Mouse (Mus musculus) left cerebral cortex, adult 8-10 months (tissue): ENCODE measurements around the gene Msln. TPM values are rescaled to one million over a fixed set of nuclear protein-coding genes. Genes with fewer than 3 reads are reported as not detected.

ENCODE experiments used
- DNase-seq, 2 experiments: peaks; one replicate each; pipeline ENCODE4 v3.0.0; 2022; ENCODE audit warnings: low spot score in 2 of 2
- microRNA-seq, 2 experiments: library from miRNA; unstranded; fragments of <30 nt; microRNA quantifications; one replicate each; pipeline ENCODE4 v1.2.0; 2022
- total RNA-seq, 4 experiments: library from RNA; stranded (reverse); gene quantifications; 2 replicates each; pipeline ENCODE4 v1.2.4; 2022

Gene Msln
- total RNA-seq, 4 experiments from 2014 or later = 2.3 to 4.9 (median 2.6) TPM

DNA sequence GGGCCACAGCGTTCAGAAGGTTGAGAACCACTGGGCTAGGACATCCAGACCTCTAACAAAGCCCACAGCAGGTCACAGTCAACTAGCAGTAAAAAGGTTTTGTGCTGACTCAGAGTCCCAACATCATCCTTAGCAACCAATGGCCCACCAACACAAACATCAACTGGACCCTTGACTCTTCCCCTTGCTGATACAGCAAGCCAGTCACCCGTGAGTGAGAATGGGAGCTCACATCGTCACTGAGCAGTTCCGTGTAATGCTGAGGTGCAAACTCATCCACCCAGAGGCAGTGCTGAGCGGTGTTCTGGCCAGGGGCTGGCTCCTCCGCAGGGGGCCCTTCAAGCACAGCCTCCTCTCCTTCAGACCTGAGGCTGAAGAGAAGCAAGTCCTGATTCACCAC, 28.9 kb downstream of the Msln start:
- no peak for DNase-seq

DNA sequence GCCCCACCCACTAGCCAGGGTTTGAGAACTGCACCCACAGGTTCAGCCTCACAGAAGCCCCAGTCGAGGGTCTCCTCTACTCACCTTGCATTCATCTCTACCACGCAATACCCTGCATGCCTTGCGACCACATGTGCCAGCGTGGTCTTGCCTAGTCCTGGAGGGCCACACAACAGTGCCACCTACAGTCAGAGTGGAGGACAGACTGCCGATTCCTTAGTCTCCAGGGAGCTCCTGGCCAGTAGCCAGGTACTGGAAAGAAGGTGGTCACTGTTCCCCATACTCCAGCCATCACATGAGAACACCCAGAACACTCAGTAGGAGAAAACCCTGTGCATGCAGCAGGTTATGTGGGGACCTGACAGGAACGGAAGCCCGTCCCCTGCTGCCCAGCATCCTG, 30.3 kb downstream of the Msln start:
- no peak for DNase-seq

DNA sequence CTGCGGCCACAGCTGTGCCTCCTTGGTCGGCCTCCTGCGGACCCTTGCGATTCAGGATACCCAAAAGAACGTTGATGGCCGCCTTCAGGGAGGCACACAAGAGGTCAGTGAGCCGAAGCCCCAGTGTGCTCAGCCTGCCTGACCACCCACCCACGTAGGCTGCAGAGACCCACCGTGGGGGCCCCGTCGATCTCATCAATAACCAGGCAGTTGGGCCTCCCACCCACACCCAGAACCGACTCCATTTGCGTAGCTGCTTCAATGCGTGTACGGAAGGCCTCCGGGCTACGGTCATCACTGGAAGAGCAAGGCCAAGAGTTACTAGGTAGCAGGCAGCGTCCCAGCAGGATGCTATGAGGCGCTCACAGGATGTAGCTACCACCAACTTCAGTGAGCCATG, 30.7 kb downstream of the Msln start:
- DNase-seq = no peak

DNA sequence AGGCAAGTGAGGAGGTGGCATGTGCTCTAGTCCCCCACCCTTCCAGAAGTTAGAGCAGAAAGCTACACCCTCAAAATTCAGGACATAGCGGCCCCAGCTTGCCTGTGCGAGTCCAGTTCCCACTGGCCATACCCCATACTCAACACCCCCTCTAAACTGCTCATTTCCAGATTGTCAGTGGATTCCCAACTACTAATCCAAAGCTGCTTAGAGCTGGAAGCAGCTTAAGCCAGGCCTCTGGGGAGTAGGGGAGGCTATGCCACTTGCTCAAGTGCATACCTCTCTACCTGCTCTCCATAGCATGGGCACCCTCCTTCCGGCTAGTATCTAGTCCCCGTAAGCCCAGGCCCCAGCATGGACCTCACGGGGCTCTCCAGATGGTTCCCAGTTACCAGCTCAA, 32.7 kb downstream of the Msln start:
- no peak for DNase-seq

- no peak for DNase-seq
These were observed 36.5 kb downstream of the Msln start for GRCm38 (mm10) chr17:25717691-25718090.

- DNase-seq = peak in 1 of 2 experiments; percentile 26
These were observed 37.2 kb downstream of the Msln start, which contains the start of gene Gng13 for GRCm38 (mm10) chr17:25716711-25717637. Gng13 (plus strand) TSS chr17:25717171.

DNA sequence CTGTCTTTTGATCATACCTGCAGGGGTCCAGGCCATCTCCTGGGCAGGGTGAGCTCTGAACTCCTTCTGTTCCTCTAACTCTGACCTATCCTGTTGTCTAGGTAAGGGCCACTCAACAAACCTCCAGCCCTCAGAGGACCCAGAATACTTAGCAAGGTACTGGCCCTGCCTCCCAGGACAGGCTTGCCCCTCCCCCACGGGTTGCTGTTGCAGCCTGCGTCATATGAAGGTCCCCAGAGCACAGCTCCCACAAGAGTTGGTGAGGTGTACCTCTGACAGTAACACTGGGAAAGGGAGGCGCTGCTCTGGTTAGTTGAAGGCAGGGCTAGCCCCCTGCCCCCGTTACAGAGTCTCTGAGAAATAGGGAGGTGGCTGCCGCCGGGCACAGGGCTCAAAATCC, 38.0 kb downstream of the Msln start:
- DNase-seq = no peak

DNA sequence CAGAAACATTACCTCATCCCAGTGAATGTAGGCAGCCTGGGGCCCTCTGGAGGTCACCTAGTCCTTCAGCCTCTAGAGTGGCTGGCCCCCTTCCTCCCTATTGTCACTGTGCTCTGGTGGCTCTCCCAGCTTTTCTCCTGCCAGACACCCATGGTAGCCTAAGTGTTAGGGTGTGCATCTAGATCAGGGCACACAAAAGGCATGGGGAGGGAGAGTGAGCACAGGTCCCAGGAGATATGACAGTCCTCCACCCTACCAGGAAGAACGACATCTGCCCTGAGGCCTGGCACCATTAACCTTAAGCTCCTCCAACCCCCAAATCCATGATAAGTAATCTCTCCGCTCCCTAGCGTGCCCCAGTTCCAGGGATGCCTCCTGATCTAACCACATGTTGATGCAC, 38.6 kb downstream of the Msln start:
- no peak for DNase-seq

DNA sequence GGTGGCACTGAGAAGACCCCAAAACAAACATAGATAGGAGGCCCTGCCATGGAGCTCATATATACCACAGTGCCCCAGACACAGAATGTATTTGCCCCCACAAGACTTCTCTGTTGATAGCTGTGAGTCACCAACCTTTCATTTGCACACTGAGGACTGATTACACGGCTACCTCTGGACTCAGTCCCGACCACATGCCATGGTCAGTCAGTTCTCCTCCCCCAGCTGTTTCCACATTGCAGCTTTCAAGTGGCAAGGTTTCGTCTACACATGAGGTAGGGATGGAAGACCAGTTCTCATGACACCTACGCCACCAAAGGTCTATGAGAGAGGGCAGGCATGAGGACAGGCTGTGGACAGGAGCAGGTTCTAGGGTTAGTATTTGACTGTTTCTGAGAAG, 43.0 kb downstream of the Msln start:
- DNase-seq = no peak

DNA sequence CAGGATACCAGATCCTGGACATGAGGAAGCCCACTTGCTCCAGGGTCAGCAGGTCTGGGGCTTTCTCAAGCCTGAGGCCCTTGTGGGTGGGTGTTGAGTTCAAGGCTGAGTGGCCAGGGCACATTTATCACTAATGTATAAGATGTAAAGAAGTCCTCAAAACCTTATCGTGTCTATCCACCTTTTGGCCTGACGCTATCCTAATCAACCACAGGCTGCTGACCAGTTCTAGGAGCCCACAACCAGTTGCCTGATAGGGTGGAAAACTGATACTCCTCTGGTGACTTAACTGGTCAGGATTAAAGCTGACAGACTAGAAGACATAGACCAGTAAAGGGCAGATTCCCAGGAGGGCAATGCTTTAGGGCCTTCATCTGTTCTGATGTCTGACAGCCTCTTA, 44.2 kb downstream of the Msln start:
- DNase-seq = no peak

DNA sequence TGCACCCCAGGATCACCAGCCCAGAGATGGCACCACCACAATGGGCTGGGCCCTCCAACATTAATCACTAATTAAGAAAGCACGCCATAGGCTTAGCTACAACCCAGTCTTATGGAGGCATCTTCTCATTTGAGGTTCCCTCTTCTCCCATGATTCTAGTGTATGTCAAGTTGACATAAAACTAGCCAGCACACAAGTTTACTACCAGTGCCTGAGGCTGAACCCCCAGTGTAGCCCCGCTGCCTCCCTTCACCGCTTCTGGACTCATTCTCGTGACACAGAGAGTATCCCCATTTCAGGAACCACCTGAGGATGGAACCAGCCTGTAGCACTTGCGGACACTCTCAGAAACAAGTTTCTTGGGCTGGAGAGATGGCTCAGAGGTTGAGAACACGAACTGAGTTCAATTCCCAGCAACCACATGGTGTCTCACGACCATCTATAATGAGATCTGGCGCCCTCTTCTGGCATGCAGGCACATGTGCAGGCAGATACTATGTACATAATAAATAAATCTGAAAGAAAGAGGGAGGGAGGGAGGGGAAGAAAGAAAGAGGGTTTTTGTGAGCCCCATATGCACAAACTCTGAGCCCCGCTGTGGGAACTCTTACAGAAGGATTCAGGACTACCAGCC, 53.2 kb downstream of the Msln start:
- DNase-seq = no peak

Small RNAs within 50 kb of the gene (microRNA-seq; reads per million reads assigned to microRNA genes)
- gene Gm25083 (0 reads per million in 2 experiments), gene Mir6966 (2.1 to 2.2 reads per million in 2 experiments)

Other genes with a start within 250 kb of the Msln start
- 10 to 100 TPM; 49.8 to 68.7 (median 54.9) TPM for gene Sox8, start 183.7 kb downstream of the Msln start, total RNA-seq
- 10 to 100 TPM; 22.0 to 26.3 (median 24.6) TPM for gene Lmf1, start 175.3 kb downstream of the Msln start, total RNA-seq
- gene Gng13, start 37.2 kb downstream of the Msln start, total RNA-seq = 100 to 1,000 TPM; 125 to 148 (median 137) TPM
- 1 to 10 TPM; 1.8 to 3.1 (median 2.1) TPM for gene Chtf18, start 27.0 kb downstream of the Msln start, total RNA-seq
- 10 to 100 TPM; 55.9 to 61.2 (median 58.2) TPM for gene Rpusd1, start 26.7 kb downstream of the Msln start, total RNA-seq
- gene Mslnl, start 18.3 kb downstream of the Msln start, total RNA-seq = 1 to 10 TPM in 1 of 4 experiments, under 1 TPM in 3; 0.30 to 1.1 (median 0.70) TPM
- 10 to 100 TPM; 32.1 to 40.6 (median 37.2) TPM for gene Narfl, start 19.4 kb upstream of the Msln start, total RNA-seq
- 100 to 1,000 TPM; 120 to 140 (median 140) TPM for gene Haghl, start 31.3 kb upstream of the Msln start, total RNA-seq
- gene Ccdc78, start 32.2 kb upstream of the Msln start, total RNA-seq = under 1 TPM in 3 of 4 experiments, not detected in 1; 0.37 to 0.84 (median 0.37) TPM
- gene Fam173a, start 38.5 kb upstream of the Msln start, total RNA-seq = 10 to 100 TPM; 83.6 to 99.1 (median 88.6) TPM
- 1 to 10 TPM in 2 of 4 experiments, not detected in 2; 1.8 to 3.3 TPM for gene AC134908.4, start 41.3 kb upstream of the Msln start, total RNA-seq
- 10 to 100 TPM; 83.0 to 89.4 (median 88.3) TPM for gene Metrn, start 42.8 kb upstream of the Msln start, total RNA-seq
- gene Fbxl16, start 54.7 kb upstream of the Msln start, total RNA-seq = 100 to 1,000 TPM; 603 to 725 (median 681) TPM
- 10 to 100 TPM; 22.1 to 28.5 (median 26.8) TPM for gene Wdr24, start 69.2 kb upstream of the Msln start, total RNA-seq
- gene Jmjd8, start 74.5 kb upstream of the Msln start, total RNA-seq = 10 to 100 TPM; 52.6 to 63.8 (median 56.4) TPM
- 100 to 1,000 TPM; 168 to 175 (median 172) TPM for gene Stub1, start 79.0 kb upstream of the Msln start, total RNA-seq
- gene Rhbdl1, start 82.9 kb upstream of the Msln start, total RNA-seq = 10 to 100 TPM; 32.6 to 42.3 (median 37.5) TPM
- 10 to 100 TPM; 19.4 to 25.5 (median 21.2) TPM for gene Gm20683, start 87.4 kb upstream of the Msln start, total RNA-seq
- gene Rhot2, start 90.5 kb upstream of the Msln start, total RNA-seq = 10 to 100 TPM; 59.9 to 86.5 (median 78.9) TPM
- 10 to 100 TPM; 23.4 to 29.1 (median 24.5) TPM for gene Wdr90, start 107.1 kb upstream of the Msln start, total RNA-seq
- gene Mcrip2, start 114.4 kb upstream of the Msln start, total RNA-seq = 10 to 100 TPM; 16.8 to 25.2 (median 19.0) TPM
- 10 to 100 TPM; 31.4 to 37.3 (median 34.6) TPM for gene Mettl26, start 120.7 kb upstream of the Msln start, total RNA-seq
- gene Wfikkn1, start 126.5 kb upstream of the Msln start, total RNA-seq = 1 to 10 TPM; 1.4 to 3.2 (median 1.5) TPM
- 10 to 100 TPM; 39.7 to 46.1 (median 45.1) TPM for gene Rab40c, start 165.3 kb upstream of the Msln start, total RNA-seq
- gene Pigq, start 190.6 kb upstream of the Msln start, total RNA-seq = 100 to 1,000 TPM; 104 to 113 (median 104) TPM
- gene Nhlrc4, start 190.6 kb upstream of the Msln start, total RNA-seq = under 1 TPM; 0.41 to 0.74 (median 0.48) TPM
- 1 to 10 TPM in 3 of 4 experiments, under 1 TPM in 1; 0.63 to 1.8 (median 1.4) TPM for gene A930017K11Rik, start 198.2 kb upstream of the Msln start, total RNA-seq
- gene Capn15, start 231.4 kb upstream of the Msln start, total RNA-seq = 10 to 100 TPM; 34.3 to 50.9 (median 46.4) TPM